Mouse (Mus musculus) neural tube, embryonic 13.5 days (tissue): ENCODE data around the gene Slc35c2. TPM values are rescaled to one million over a fixed set of nuclear protein-coding genes. Genes with fewer than 3 reads are reported as not detected.
A peak's percentile ranks its signal among the peaks of the same experiment; 100 is the strongest.

ENCODE experiments used
- ATAC-seq: fragments of 200-750 bp; cut with Nextera tagmentation; 2 replicates; pipeline ENCODE4 v1.8.0; 2017; ENCODE audit warnings: low read depth, mild to moderate bottlenecking, moderate TSS enrichment, moderate library complexity
- H3K27ac ChIP-seq: fragments of 300-500 bp; sonication (generic); replicated peaks from 2 replicates; pipeline ENCODE4 v1.5.1; 2015; ENCODE audit warnings: moderate library complexity, mild to moderate bottlenecking, inconsistent platforms
- H3K27me3 ChIP-seq: fragments of 300-500 bp; sonication (generic); 2 replicates; pipeline ENCODE4 v1.6.1; 2015; ENCODE audit warnings: mild to moderate bottlenecking, inconsistent platforms
- H3K36me3 ChIP-seq: fragments of 300-500 bp; sonication (generic); 2 replicates; pipeline ENCODE4 v1.6.1; 2015; ENCODE audit warnings: mild to moderate bottlenecking, inconsistent platforms
- H3K4me1 ChIP-seq: fragments of 300-500 bp; sonication (generic); replicated peaks from 2 replicates; pipeline ENCODE4 v1.6.1; 2015; ENCODE audit warnings: inconsistent platforms
- H3K4me2 ChIP-seq: fragments of 300-500 bp; sonication (generic); 2 replicates; pipeline ENCODE4 v1.6.1; 2015; ENCODE audit warnings: inconsistent platforms, mild to moderate bottlenecking, moderate library complexity
- H3K4me3 ChIP-seq: fragments of 300-500 bp; sonication (generic); 2 replicates; pipeline ENCODE4 v1.5.1; 2015; ENCODE audit warnings: mild to moderate bottlenecking, inconsistent platforms
- H3K9ac ChIP-seq: fragments of 300-500 bp; sonication (generic); 2 replicates; pipeline ENCODE4 v1.6.1; 2015; ENCODE audit warnings: moderate library complexity, mild to moderate bottlenecking, inconsistent platforms
- H3K9me3 ChIP-seq: fragments of 300-500 bp; sonication (generic); 2 replicates; pipeline ENCODE4 v1.6.1; 2016; ENCODE audit warnings: inconsistent platforms
- WGBS: fragments of 180-500 bp; shearing (Covaris S2); methylation state at CpG from one replicate; pipeline ENCODE4 v1.1.7; 2015; 5-methylcytosine and 5-hydroxymethylcytosine counted together
- polyA plus RNA-seq: library from polyadenylated mRNA; unstranded; fragments of >200 nt; fragmentation: Nextera tagmentation; extraction: Ambion mirVana; gene quantifications from 2 replicates; pipeline ENCODE4 v1.2.1, GENCODE M21; 2015

Slc35c2 gene
- polyA plus RNA-seq, 1 experiment from 2014 or later = 57.3 TPM

GRCm38 (mm10) chr2:165286361-165287201 is 1.1 kb downstream of the Slc35c2 start:
- Histone ChIP-seq H3K4me2 (peak overlapping the region; percentile 88), H3K4me3 (peak overlapping the region; percentile 63), H3K9me3 (no peaks in the 10 kb centered on the region), H3K27ac (no peak overlapping the region; the same call in 1 of the 2 replicates), H3K9ac (peak overlapping the region; percentile 75), H3K36me3 (peaks cover 36% of the 10 kb centered on the region), H3K4me1 (peaks cover 33% of the 10 kb centered on the region), H3K27me3 (no peaks in the 10 kb centered on the region)
- 70% methylated on average over 18 of the region's 18 CpGs for WGBS
- no peak for ATAC-seq

- Histone ChIP-seq H3K4me1 (peaks cover 33% of the 10 kb centered on the region), H3K27me3 (no peaks in the 10 kb centered on the region), H3K27ac (no peak overlapping the region), H3K9me3 (no peaks in the 10 kb centered on the region), H3K36me3 (peaks cover 33% of the 10 kb centered on the region), H3K4me3 (no peak overlapping the region), H3K4me2 (no peak overlapping the region), H3K9ac (0 out of 2 replicates have a peak overlapping the region, but pooled peaks have one; percentile 41)
- no peak for ATAC-seq
- 89% methylated on average over 8 of the region's 8 CpGs for WGBS
Measured at GRCm38 (mm10) chr2:165285621-165286020, 2.0 kb downstream of the Slc35c2 start.

GRCm38 (mm10) chr2:165285034-165285433 is 2.6 kb downstream of the Slc35c2 start:
- Histone ChIP-seq H3K36me3 (peaks cover 27% of the 10 kb centered on the region), H3K9ac (no peak overlapping the region), H3K4me1 (peaks cover 33% of the 10 kb centered on the region), H3K27me3 (no peaks in the 10 kb centered on the region), H3K4me2 (no peak overlapping the region), H3K9me3 (no peaks in the 10 kb centered on the region), H3K27ac (no peak overlapping the region), H3K4me3 (no peak overlapping the region)
- 82% methylated on average over 3 of the region's 3 CpGs for WGBS
- no peak for ATAC-seq

GRCm38 (mm10) chr2:165284377-165284776 is 3.3 kb downstream of the Slc35c2 start:
- Histone ChIP-seq H3K4me3 (no peak overlapping the region), H3K4me2 (no peak overlapping the region), H3K27ac (no peak overlapping the region), H3K36me3 (peaks cover 22% of the 10 kb centered on the region), H3K27me3 (no peaks in the 10 kb centered on the region), H3K9me3 (no peaks in the 10 kb centered on the region), H3K4me1 (peaks cover 30% of the 10 kb centered on the region), H3K9ac (no peak overlapping the region)
- WGBS = 85% methylated on average over 7 of the region's 7 CpGs
- ATAC-seq = no peak

- Histone ChIP-seq H3K27ac (no peak overlapping the region), H3K9me3 (no peaks in the 10 kb centered on the region), H3K27me3 (no peaks in the 10 kb centered on the region), H3K36me3 (peaks cover 22% of the 10 kb centered on the region), H3K4me3 (no peak overlapping the region), H3K4me1 (peaks cover 23% of the 10 kb centered on the region), H3K4me2 (no peak overlapping the region), H3K9ac (no peak overlapping the region)
- WGBS = 92% methylated on average over 3 of the region's 3 CpGs
- no peak for ATAC-seq
Measured at GRCm38 (mm10) chr2:165283644-165284043, 4.0 kb downstream of the Slc35c2 start.

GRCm38 (mm10) chr2:165281779-165282311 is 5.8 kb downstream of the Slc35c2 start:
- Histone ChIP-seq H3K4me2 (no peak overlapping the region), H3K36me3 (peaks cover 39% of the 10 kb centered on the region), H3K27ac (no peak overlapping the region), H3K27me3 (peaks cover 8% of the 10 kb centered on the region), H3K4me1 (peaks cover 10% of the 10 kb centered on the region), H3K9ac (no peak overlapping the region), H3K9me3 (no peaks in the 10 kb centered on the region), H3K4me3 (no peak overlapping the region)
- 47% methylated on average over 3 of the region's 6 CpGs for WGBS
- ATAC-seq = no peak

- Histone ChIP-seq H3K4me2 (no peak overlapping the region), H3K9me3 (no peaks in the 10 kb centered on the region), H3K36me3 (peaks cover 45% of the 10 kb centered on the region), H3K4me3 (no peak overlapping the region), H3K4me1 (peaks cover 16% of the 10 kb centered on the region), H3K27ac (no peak overlapping the region; the same call in 1 of the 2 replicates), H3K27me3 (peaks cover 21% of the 10 kb centered on the region), H3K9ac (no peak overlapping the region)
- 65% methylated on average over 10 of the region's 10 CpGs for WGBS
- ATAC-seq = no peak
Measured at GRCm38 (mm10) chr2:165279351-165279750, 8.3 kb downstream of the Slc35c2 start.

- no peak overlapping the region for H3K4me2 ChIP-seq
- peaks cover 30% of the 10 kb centered on the region for H3K4me1 ChIP-seq
- 84% methylated on average over 5 of the region's 5 CpGs for WGBS
- H3K27ac ChIP-seq = no peak overlapping the region
- no peak overlapping the region for H3K4me3 ChIP-seq
- H3K36me3 ChIP-seq = peaks cover 33% of the 10 kb centered on the region
- no peaks in the 10 kb centered on the region for H3K9me3 ChIP-seq
- ATAC-seq = no peak
- H3K9ac ChIP-seq = no peak overlapping the region
- peaks cover 31% of the 10 kb centered on the region for H3K27me3 ChIP-seq
Measured at GRCm38 (mm10) chr2:165277188-165277740, 10.4 kb downstream of the Slc35c2 start.

- Histone ChIP-seq H3K27ac (peak overlapping the region; percentile 54; the same call in 1 of the 2 replicates), H3K4me3 (no peak overlapping the region)
Measured at GRCm38 (mm10) chr2:165275824-165276223, 11.8 kb downstream of the Slc35c2 start.

GRCm38 (mm10) chr2:165275124-165275640 is 12.5 kb downstream of the Slc35c2 start:
- Histone ChIP-seq H3K4me2 (no peak overlapping the region), H3K4me1 (peaks cover 44% of the 10 kb centered on the region), H3K27ac (peak overlapping the region; percentile 54), H3K4me3 (no peak overlapping the region), H3K36me3 (peaks cover 26% of the 10 kb centered on the region), H3K27me3 (peaks cover 41% of the 10 kb centered on the region), H3K9ac (peak overlapping the region; percentile 41; the same call in 1 of the 2 replicates), H3K9me3 (no peaks in the 10 kb centered on the region)
- WGBS = 34% methylated on average over 8 of the region's 8 CpGs
- ATAC-seq = peak; percentile 60

More at GRCm38 (mm10) chr2:165275824-165276223, 11.8 kb downstream of the Slc35c2 start:
- peaks cover 26% of the 10 kb centered on the region for H3K36me3 ChIP-seq
- peak; percentile 44 for ATAC-seq
- peaks cover 39% of the 10 kb centered on the region for H3K27me3 ChIP-seq
- no peaks in the 10 kb centered on the region for H3K9me3 ChIP-seq
- H3K4me1 ChIP-seq = peaks cover 40% of the 10 kb centered on the region
- H3K4me2 ChIP-seq = no peak overlapping the region
- 23% methylated on average over 8 of the region's 8 CpGs for WGBS
- no peak overlapping the region for H3K9ac ChIP-seq

GRCm38 (mm10) chr2:165273589-165273988 is 14.1 kb downstream of the Slc35c2 start:
- H3K9ac ChIP-seq = no peak overlapping the region
- H3K4me1 ChIP-seq = peaks cover 44% of the 10 kb centered on the region
- H3K27me3 ChIP-seq = peaks cover 50% of the 10 kb centered on the region
- WGBS = 25% methylated on average over 4 of the region's 4 CpGs
- peaks cover 22% of the 10 kb centered on the region for H3K36me3 ChIP-seq
- H3K4me2 ChIP-seq = no peak overlapping the region
- H3K9me3 ChIP-seq = no peaks in the 10 kb centered on the region
- no peak overlapping the region for H3K4me3 ChIP-seq
- ATAC-seq = no peak
- no peak overlapping the region; the same call in 1 of the 2 replicates for H3K27ac ChIP-seq

- no peak overlapping the region for H3K4me2 ChIP-seq
- ATAC-seq = no peak
- H3K9ac ChIP-seq = 0 out of 2 replicates have a peak overlapping the region, but pooled peaks have one; percentile 26
- no peak overlapping the region for H3K4me3 ChIP-seq
- 7% methylated on average over 8 of the region's 8 CpGs for WGBS
- peaks cover under 1% of the 10 kb centered on the region; the same call in 1 of the 2 replicates for H3K36me3 ChIP-seq
- H3K9me3 ChIP-seq = no peaks in the 10 kb centered on the region
- no peak overlapping the region for H3K27ac ChIP-seq
- H3K27me3 ChIP-seq = peaks cover 56% of the 10 kb centered on the region
- H3K4me1 ChIP-seq = peaks cover 56% of the 10 kb centered on the region
Measured at GRCm38 (mm10) chr2:165271326-165271725, 16.3 kb downstream of the Slc35c2 start.
